Mouse (Mus musculus) CH12.LX (cell line): ENCODE results near the gene Epb41. TPM values are rescaled to one million over a fixed set of nuclear protein-coding genes. Genes with fewer than 3 reads are reported as not detected.

ENCODE experiments used
- DNase-seq: peaks from one replicate; pipeline ENCODE4 v3.0.0-alpha.2; 2013; ENCODE audit errors: extremely low read depth
- H3K27ac ChIP-seq: 2 replicates; pipeline ENCODE4 v1.5.1; 2012; ENCODE audit warnings: low read depth, mild to moderate bottlenecking, control low read depth, moderate library complexity; ENCODE audit not compliant: insufficient read depth
- H3K27me3 ChIP-seq: replicated peaks from 2 replicates; pipeline ENCODE3; 2012; ENCODE audit warnings: inconsistent platforms
- H3K36me3 ChIP-seq, 2 experiments: replicated peaks in 1 of 2; 2 replicates each; pipeline versions ENCODE3 to v1.6.1; 2012; ENCODE audit warnings: inconsistent platforms in 1 of 2, low read length in 1 of 2, mild to moderate bottlenecking in 1 of 2, mixed read lengths in 1 of 2, moderate library complexity in 1 of 2; ENCODE audit not compliant: control insufficient read depth in 1 of 2, insufficient read depth in 1 of 2
- H3K4me1 ChIP-seq, 2 experiments: 2 replicates each; pipeline ENCODE4 v1.6.1; 2012; ENCODE audit warnings: inconsistent platforms in 1 of 2, moderate library complexity in 1 of 2; ENCODE audit not compliant: insufficient read depth in 2 of 2, control insufficient read depth in 1 of 2
- H3K4me2 ChIP-seq: 2 replicates; pipeline ENCODE4 v1.6.1; 2012; ENCODE audit warnings: low read depth, mild to moderate bottlenecking, control low read depth; ENCODE audit not compliant: poor library complexity, insufficient read depth, severe bottlenecking
- H3K4me3 ChIP-seq, 3 experiments: fragments of 150-350 bp in 1 of 3; sonication (generic) in 1 of 3; replicated peaks in 1 of 3; 2 replicates each; pipeline versions ENCODE3 to v1.5.1; 2011 to 2012; ENCODE audit warnings: low read depth in 2 of 3, low read length in 2 of 3, mild to moderate bottlenecking in 2 of 3, moderate library complexity in 2 of 3, control low read depth in 1 of 3, improper control_type of control experiment in 1 of 3, inconsistent platforms in 1 of 3, mixed read lengths in 1 of 3; ENCODE audit not compliant: poor library complexity in 1 of 3
- H3K79me2 ChIP-seq: replicated peaks from 2 replicates; pipeline ENCODE4 v1.6.1; 2012; ENCODE audit warnings: mild to moderate bottlenecking, moderate library complexity; ENCODE audit not compliant: control insufficient read depth, poor library complexity, insufficient read depth, severe bottlenecking; ENCODE audit errors: extremely low read depth
- H3K9ac ChIP-seq: 2 replicates; pipeline ENCODE4 v1.6.1; 2012; ENCODE audit warnings: low read depth, mild to moderate bottlenecking, control low read depth, moderate library complexity; ENCODE audit not compliant: insufficient read depth
- H3K9me3 ChIP-seq: replicated peaks from 2 replicates; pipeline ENCODE3; 2012; ENCODE audit warnings: low read length, inconsistent platforms, mixed read lengths
- BHLHE40 ChIP-seq: IDR thresholded peaks from 2 replicates; pipeline ENCODE4 v1.6.1; 2011; ENCODE audit warnings: mild to moderate bottlenecking, low read depth, low read length, improper control_type of control experiment
- CHD1 ChIP-seq: IDR thresholded peaks from 2 replicates; pipeline ENCODE4 v1.6.1; 2012; ENCODE audit warnings: low read depth, low read length, improper control_type of control experiment, inconsistent platforms
- CTCF ChIP-seq, 2 experiments: IDR thresholded peaks in 1 of 2; conservative IDR thresholded peaks in 1 of 2; 2 replicates each; pipeline ENCODE4 v1.5.1; 2011 to 2012; ENCODE audit warnings: low read depth in 2 of 2, low read length in 2 of 2, improper control_type of control experiment in 1 of 2, inconsistent platforms in 1 of 2, mild to moderate bottlenecking in 1 of 2, moderate library complexity in 1 of 2
- IRF4 ChIP-seq: IDR thresholded peaks from 2 replicates; pipeline ENCODE4 v1.6.1; 2014; ENCODE audit warnings: low read depth, mild to moderate bottlenecking, inconsistent platforms, low read length, improper control_type of control experiment
- JUN ChIP-seq: IDR thresholded peaks from 2 replicates; pipeline ENCODE4 v1.6.1; 2011; ENCODE audit warnings: low read depth, mild to moderate bottlenecking, low read length, improper control_type of control experiment, moderate library complexity; ENCODE audit not compliant: insufficient read depth
- JUND ChIP-seq: conservative IDR thresholded peaks from 2 replicates; pipeline ENCODE4 v1.6.1; 2011; ENCODE audit warnings: low read depth, low read length, improper control_type of control experiment
- MAFK ChIP-seq: IDR thresholded peaks from 2 replicates; pipeline ENCODE4 v1.6.1; 2011; ENCODE audit warnings: low read length, improper control_type of control experiment; ENCODE audit not compliant: insufficient replicate concordance
- MXI1 ChIP-seq: IDR thresholded peaks from 2 replicates; pipeline ENCODE4 v1.6.1; 2011; ENCODE audit warnings: mild to moderate bottlenecking, low read depth, low read length, improper control_type of control experiment
- MYC ChIP-seq: IDR thresholded peaks from 2 replicates; pipeline ENCODE4 v1.6.1; 2011; ENCODE audit warnings: low read depth, mild to moderate bottlenecking, improper control_type of control experiment, low read length
- NELFE ChIP-seq: IDR thresholded peaks from 2 replicates; pipeline ENCODE4 v1.6.1; 2011; ENCODE audit warnings: low read depth, low read length, improper control_type of control experiment
- POLR2A ChIP-seq: IDR thresholded peaks from 2 replicates; pipeline ENCODE4 v1.6.1; 2011; ENCODE audit warnings: low read depth, mild to moderate bottlenecking, improper control_type of control experiment, low read length
- POLR2AphosphoS2 ChIP-seq: IDR thresholded peaks from 2 replicates; pipeline ENCODE4 v1.6.1; 2011; ENCODE audit warnings: low read depth, low read length, improper control_type of control experiment
- RAD21 ChIP-seq: IDR thresholded peaks from 2 replicates; pipeline ENCODE4 v1.6.1; 2011; ENCODE audit warnings: low read depth, mild to moderate bottlenecking, low read length, improper control_type of control experiment, moderate library complexity
- SIN3A ChIP-seq: IDR thresholded peaks from 2 replicates; pipeline ENCODE4 v1.6.1; 2012; ENCODE audit warnings: low read length, improper control_type of control experiment, inconsistent platforms
- SMC3 ChIP-seq: IDR thresholded peaks from 2 replicates; pipeline ENCODE4 v1.6.1; 2011; ENCODE audit warnings: low read depth, low read length, improper control_type of control experiment
- ZC3H11A ChIP-seq: IDR thresholded peaks from 2 replicates; pipeline ENCODE4 v1.6.1; 2012; ENCODE audit warnings: low read depth, mild to moderate bottlenecking, inconsistent platforms, low read length, improper control_type of control experiment
- ZKSCAN1 ChIP-seq: IDR thresholded peaks from 2 replicates; pipeline ENCODE4 v1.6.1; 2012; ENCODE audit warnings: low read depth, inconsistent platforms, low read length, improper control_type of control experiment, borderline replicate concordance
- ZMIZ1 ChIP-seq: IDR thresholded peaks from 2 replicates; pipeline ENCODE4 v1.6.1; 2012; ENCODE audit warnings: low read depth, mild to moderate bottlenecking, inconsistent platforms, low read length, improper control_type of control experiment
- dilution Hi-C: fragments of 300-500 bp; cut with MboI; formaldehyde crosslinking; loops from 2 replicates; pipeline ENCODE4 v1.14.3; 2020; ENCODE audit warnings: low sequenced_read_pairs; ENCODE audit not compliant: extremely low pct_unique_long_range_greater_than_20kb, extremely low pct_ligation_motif_present
- in situ Hi-C: fragments of 300-500 bp; cut with MboI; formaldehyde crosslinking; loops from 3 replicates; pipeline ENCODE4 v1.14.3; 2019; ENCODE audit warnings: low sequenced_read_pairs, low pct_ligation_motif_present, low pct_unique_long_range_greater_than_20kb, mixed read lengths
- polyA plus RNA-seq: library from polyadenylated mRNA; unstranded; fragments of >175 nt; gene quantifications from 2 replicates; pipeline ENCODE4 v1.2.1, GENCODE M21; 2012; ENCODE audit warnings: low read depth; ENCODE audit not compliant: insufficient read length
- total RNA-seq, 2 experiments: library from RNA; depleted of rRNA; stranded (reverse); fragments of 300-350 nt in 1 of 2; fragments of >200 nt in 1 of 2; gene quantifications; 2 replicates each; pipeline ENCODE4 v1.2.3; 2012 to 2014

Epb41 gene
- total and polyA plus RNA-seq, 3 experiments, result 7.1 to 21.6 (median 10.0) TPM

GRCm38 (mm10) chr4:132093136-132093535, 18.0 kb upstream of the Epb41 start:
- H3K79me2 ChIP-seq, result no peaks in the 10 kb centered on the region
- in situ Hi-C loops, result loop anchor here (10.0 to 25.0 kb wide), 2 partner anchors 82 to 419 kb away; partner anchors contain the start of gene Sesn2
- H3K9ac ChIP-seq, result no peak overlapping the region
- no peak overlapping the region for H3K4me2 ChIP-seq
- no peak for TF ChIP-seq ZKSCAN1
- no peak for TF ChIP-seq POLR2AphosphoS2
- no peak for TF ChIP-seq MXI1
- TF ChIP-seq BHLHE40, result no peak
- TF ChIP-seq POLR2A, result no peak
- TF ChIP-seq SMC3, result no peak
- TF ChIP-seq MYC, result no peak
- no peak for TF ChIP-seq IRF4
- no peak for TF ChIP-seq JUN
- no peak for TF ChIP-seq RAD21
- no peak for TF ChIP-seq JUND
- no peak for TF ChIP-seq ZMIZ1
- TF ChIP-seq CTCF (conservative IDR thresholded peaks at IDR 0.05 in 1 of 2, IDR thresholded peaks at IDR 0.05 in 1 of 2; ENCODE audit: low read depth in 2 of 2, low read length in 2 of 2), result no peak
- TF ChIP-seq SIN3A, result no peak
- DNase-seq, result no peak
- H3K36me3 ChIP-seq, result no peaks in the 10 kb centered on the region
- H3K27ac ChIP-seq, result no peak overlapping the region
- peaks cover 6% of the 10 kb centered on the region for H3K27me3 ChIP-seq
- dilution Hi-C loops, result no loop called here
- peaks cover 3% of the 10 kb centered on the region for H3K9me3 ChIP-seq
- H3K4me1 ChIP-seq, result peaks cover 4 to 11% of the 10 kb centered on the region in 2 experiments; a peak in 3 of 4 replicates
- H3K4me3 ChIP-seq, result no peak overlapping the region

GRCm38 (mm10) chr4:132088921-132089320, 13.8 kb upstream of the Epb41 start:
- Histone ChIP-seq H3K27ac (no peak overlapping the region), H3K4me2 (no peak overlapping the region), H3K4me3 (no peak overlapping the region), H3K27me3 (peaks cover 3% of the 10 kb centered on the region), H3K9me3 (peaks cover 3% of the 10 kb centered on the region), H3K79me2 (no peaks in the 10 kb centered on the region), H3K9ac (no peak overlapping the region), H3K36me3 (no peaks in the 10 kb centered on the region), H3K4me1 (peaks cover 0 to under 1% of the 10 kb centered on the region in 2 experiments; a peak in 1 of 4 replicates)
- TF ChIP-seq CTCF (conservative IDR thresholded peaks at IDR 0.05 in 1 of 2, IDR thresholded peaks at IDR 0.05 in 1 of 2; ENCODE audit: low read depth in 2 of 2, low read length in 2 of 2) (peak; percentile 93 to 94), IRF4 (0 out of 2 replicates have a peak, but pooled peaks have one; percentile 14), ZC3H11A (peak; percentile 35; the same call in 1 of the 2 replicates), MAFK (no peak), NELFE (peak; percentile 44; the same call in 1 of the 2 replicates), RAD21 (peak; percentile 93), SMC3 (peak; percentile 89), CHD1 (no peak), BHLHE40 (0 out of 2 replicates have a peak, but pooled peaks have one; percentile 5)
- dilution Hi-C loops, result no loop called here
- DNase-seq, result peak; percentile 62
- in situ Hi-C loops, result loop anchor here (25.0 kb wide), 1 partner anchor 423 kb away; the partner anchor contains the start of gene Sesn2
